Mouse (Mus musculus) cerebellum, adult 2 months (tissue): ENCODE data around the gene Ranbp17.

Experiments used
- CTCF ChIP-seq: fragments of 200-500 bp; IDR thresholded peaks from 2 replicates; pipeline ENCODE4 v1.5.1; 2011; ENCODE audit warnings: low read depth, mild to moderate bottlenecking, control low read depth, low read length, moderate library complexity, borderline replicate concordance; ENCODE audit not compliant: insufficient read depth
- POLR2A ChIP-seq: fragments of 200-500 bp; IDR thresholded peaks from 2 replicates; pipeline ENCODE4 v1.6.1; 2011; ENCODE audit warnings: low read length, control low read depth, borderline replicate concordance; ENCODE audit not compliant: insufficient read depth

DNA sequence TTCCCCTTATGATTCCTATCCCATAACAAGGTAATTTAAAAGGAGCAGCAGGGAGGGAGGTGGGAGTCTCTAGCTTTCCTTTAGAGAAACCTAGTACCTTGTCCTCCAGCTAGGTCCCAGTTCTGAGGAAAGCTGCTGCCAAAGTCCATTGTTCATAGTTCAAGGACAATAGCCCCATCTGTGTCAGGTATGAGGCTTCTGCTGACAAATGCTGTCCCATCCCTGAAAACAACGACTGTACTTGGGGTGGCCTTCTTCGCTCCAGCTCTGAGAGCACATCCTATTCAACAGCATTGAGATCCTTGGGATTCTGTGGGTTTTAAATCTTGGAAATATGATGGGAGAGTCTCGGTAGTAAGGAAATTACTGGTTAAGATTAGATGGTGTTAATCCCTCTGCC, 23.1 kb upstream of the Ranbp17 start:
- TF ChIP-seq POLR2A (no peak), CTCF (no peak)
